Mouse (Mus musculus) WW6 (cell line): ENCODE results near the gene Abl1.

Experiments
- DNase-seq: peaks from one replicate; pipeline ENCODE4 v3.0.0-alpha.2; 2013; ENCODE audit warnings: low read depth, low spot score

The Abl1 gene

GRCm38 (mm10) chr2:31683666-31684065 is 4.5 kb upstream of the Abl1 start:
- DNase-seq: peak; percentile 20

DNA sequence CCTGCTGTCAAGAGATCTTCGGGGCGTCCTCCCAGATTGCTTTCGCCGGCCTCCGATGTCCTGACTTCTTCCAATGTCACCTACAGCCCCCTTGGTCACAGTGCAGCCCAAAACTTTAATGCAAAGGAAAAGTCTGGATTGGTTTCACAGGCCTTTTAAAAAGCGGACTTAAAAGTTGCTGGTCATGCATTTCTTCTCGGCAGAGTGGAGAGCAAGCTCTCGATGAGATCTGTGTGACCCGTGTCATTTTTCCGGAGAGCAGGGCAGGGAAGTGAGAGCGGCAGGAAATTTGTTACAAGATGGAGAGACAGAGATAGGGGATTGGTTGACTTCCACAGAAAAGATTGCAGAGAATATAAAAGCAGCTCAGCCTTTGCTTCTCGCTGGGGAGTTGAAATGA is 869 bp downstream of the Abl1 start:
- DNase-seq: no peak

- DNase-seq: no peak
Measured at GRCm38 (mm10) chr2:31690063-31690462, 1.9 kb downstream of the Abl1 start.

DNA sequence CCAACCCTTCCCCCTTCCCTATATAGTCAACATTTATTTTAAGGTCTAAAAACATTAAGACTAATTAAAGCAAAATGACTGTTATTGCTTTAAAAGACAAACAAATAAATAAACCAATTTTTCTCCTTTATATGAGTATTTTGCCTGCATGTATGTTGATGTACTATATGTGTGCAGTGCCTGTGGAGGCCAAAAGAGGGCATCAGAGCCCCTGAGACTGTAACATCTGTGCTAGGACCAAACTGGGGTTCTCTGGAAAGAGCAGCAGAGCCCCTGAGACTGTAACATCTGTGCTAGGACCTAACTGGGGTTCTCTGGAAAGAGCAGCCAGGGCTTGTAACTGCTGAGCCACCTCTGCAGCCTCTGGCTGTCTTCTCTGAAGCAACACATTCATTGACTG is 10.0 kb downstream of the Abl1 start:
- DNase-seq: no peak

DNA sequence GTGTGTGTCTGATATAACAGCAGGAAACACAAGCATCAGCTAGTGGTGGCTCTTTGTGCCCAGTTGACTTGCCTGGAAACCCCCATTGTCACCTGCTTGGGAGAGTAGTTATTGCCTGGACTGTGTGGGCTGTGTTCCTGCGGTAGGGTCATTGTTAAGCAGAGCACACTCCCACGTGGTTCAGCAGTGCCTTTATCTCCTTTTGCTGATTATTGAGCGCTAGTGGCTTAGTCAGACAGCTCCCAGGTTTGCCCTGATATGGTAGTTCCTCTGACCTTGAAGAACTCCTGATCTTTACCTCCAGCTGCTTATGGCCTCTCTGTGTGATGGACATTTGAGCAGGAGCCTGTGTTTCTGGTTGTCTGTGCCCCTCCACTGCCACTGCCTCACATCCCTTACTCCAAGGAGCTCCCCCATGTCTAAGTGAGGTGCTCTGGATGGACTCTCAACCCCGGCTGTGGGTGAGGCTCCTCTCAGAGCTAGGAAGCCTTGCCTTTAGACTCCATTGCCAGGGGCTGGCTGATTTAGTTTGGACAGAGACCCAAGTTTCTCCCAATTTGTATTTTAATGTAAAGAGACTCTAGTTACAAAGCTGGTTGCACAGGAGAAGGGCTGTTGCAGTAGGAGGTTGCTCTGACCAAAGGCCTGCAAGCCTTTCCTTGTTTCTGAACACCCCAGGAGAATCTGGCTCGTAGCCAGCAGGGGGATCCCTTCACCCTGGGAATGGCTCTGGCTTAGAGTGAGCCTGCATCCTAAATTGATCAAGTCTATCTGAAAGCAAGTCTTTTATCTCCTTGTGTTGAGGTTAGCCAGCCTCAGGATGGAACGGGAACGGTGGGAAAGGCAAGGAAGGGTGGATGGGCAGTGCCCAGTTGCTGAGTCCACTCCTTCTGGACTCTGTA is 12.6 kb downstream of the Abl1 start:
- DNase-seq: no peak

GRCm38 (mm10) chr2:31703226-31703625 is 15.1 kb downstream of the Abl1 start:
- DNase-seq: no peak

GRCm38 (mm10) chr2:31705914-31706313 is 17.7 kb downstream of the Abl1 start:
- no peak for DNase-seq

DNA sequence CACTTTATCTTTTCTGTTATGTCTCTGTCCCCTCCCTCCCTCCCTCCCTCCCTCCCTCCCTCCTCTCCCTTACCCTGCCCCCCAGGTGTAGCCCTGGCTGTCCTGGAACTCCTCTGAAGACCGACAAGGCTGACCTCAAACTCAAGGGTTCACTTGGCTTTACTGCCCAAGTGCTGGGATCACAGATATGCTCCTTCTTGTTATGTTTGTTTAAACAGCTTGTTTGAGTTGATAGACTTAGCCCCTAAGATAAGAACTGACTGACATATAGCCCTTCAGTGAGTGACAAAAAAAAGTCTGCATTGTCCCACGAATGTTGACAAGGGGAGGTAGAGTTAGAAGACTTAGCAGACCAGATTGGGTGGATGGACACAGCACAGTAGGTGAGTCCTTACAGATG is 18.4 kb downstream of the Abl1 start:
- DNase-seq: no peak

DNA sequence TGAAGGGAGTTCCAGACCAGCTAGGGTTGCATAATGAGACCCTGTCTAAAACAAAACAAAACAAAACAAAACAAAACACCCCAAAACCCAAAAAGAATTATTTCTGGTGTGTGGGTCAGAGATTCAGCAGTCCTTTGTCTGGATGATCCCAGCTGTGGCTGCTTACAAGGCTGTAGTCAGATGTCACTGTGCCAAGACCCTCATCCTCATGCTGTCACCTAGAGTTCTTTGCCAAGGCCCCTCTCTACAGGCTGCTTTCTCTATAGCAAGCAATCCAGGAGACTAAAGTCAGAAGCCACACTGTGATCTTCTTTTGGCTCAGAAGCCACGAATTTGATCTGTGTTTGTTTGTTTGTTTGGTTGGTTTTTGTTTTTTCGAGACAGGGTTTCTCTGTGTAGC is 24.5 kb downstream of the Abl1 start:
- no peak for DNase-seq

DNA sequence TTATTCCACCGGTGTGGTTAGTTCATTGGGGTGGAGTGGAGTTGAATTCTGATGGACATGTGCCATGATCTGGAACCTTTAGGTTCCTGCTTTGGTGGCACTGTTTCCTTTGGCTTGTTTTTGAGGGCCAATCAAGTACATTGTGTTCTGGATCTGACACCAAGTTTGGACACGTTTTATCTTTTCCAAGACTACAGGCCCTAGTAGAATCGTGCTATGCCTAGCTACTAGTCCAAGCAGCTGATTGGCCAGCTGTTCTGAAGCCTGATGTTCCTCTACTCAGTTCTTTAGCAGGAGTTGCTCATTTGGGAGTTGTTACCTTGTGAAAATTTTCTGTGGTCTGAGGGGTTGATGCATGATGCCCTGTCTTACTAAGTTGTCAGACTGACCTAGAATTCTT is 25.6 kb downstream of the Abl1 start:
- DNase-seq: no peak

- DNase-seq: no peak
Measured at GRCm38 (mm10) chr2:31714780-31715179, 26.6 kb downstream of the Abl1 start.

DNA sequence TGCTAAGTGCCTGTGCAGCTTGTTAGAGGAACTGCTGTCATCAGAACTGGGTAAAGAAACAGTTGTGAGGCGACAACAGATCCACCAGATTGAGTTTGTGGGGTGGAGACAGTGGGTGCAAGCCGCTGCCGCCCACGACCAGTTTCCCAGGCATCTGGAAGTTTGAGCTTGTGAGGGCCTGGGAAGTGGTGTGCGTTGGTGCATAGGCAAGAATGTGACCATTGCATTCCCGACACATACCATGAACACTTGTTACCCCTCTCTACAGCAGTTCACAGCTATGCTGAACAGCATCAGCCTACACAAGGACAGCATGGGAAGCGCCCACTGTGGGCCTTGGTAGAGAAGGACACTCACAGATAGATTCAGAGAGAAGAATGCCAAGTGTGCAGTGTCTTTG is 27.8 kb downstream of the Abl1 start:
- no peak for DNase-seq

- DNase-seq: no peak
Measured at GRCm38 (mm10) chr2:31719202-31719880, 31.2 kb downstream of the Abl1 start.

DNA sequence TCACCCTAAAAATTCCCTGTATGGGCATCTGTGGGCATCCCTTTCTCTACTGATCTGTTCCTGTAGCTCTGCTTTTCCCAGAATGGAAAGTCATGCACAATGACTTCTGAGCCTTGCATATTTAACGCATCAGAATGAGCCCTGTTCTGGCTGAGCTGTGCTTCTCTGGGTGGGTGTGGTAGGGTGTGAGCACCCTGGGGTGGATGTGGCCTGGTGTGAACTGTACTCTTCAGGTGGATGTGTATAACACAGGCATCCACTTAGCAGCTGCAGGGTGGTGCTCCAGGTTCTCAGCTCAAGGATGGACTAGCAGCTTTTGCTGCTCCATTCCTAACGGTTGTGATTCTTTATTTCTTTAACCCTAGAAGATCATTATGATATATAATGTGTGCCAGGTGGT is 31.8 kb downstream of the Abl1 start:
- DNase-seq: no peak

DNA sequence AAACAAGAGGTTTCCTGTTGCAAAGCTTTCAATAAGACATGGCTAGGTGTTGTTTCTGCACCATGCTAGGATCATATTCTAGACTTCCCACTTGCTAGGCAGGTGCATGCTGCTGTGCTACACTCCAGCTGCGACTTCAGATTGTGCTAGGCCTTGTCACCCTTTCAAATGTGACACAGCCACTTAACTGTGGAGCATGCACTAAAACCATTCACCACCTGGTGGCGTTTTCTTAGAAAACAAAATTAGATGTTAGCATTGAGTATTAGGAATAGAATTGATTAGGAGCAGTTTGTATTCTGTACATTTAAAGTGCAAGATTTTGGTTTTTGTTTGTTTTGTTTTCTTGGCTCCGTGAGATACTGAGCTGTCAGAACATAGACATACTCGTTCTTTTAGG is 32.6 kb downstream of the Abl1 start:
- DNase-seq: no peak

DNA sequence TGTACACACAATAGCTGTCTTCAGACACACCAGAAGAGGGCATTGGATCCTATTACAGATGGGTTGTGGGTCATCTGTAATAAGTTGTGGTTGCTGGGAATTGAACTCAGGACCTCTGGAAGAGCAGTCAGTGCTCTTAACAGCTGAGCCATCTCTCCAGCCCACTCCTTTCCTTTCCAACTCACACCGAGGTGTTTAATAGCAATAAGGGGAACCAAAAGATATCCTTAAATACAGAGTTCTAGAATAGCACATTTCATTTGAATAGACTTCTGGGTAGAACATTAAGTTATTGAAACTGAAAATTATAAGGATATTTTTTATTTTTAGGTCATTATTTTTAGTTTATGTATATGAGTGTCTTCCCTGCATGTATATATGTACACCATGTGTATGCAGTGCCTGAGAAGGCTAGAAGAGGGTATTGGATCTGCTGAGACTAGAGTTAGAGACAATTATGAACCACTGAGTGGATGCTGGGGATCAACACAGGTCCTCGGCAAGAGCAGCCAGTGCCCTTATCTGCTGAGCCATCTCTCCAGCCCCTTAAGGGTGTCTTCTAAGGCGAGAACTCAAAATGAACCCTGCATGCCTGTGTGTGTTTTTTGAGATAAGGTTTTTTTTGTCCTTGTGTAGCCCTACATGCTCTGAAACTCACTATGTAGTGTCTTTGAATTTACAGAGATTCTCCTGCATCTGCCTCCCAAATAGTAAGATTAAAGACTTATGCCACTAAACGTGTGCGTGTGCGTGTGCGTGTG is 36.7 kb downstream of the Abl1 start:
- no peak for DNase-seq

GRCm38 (mm10) chr2:31727576-31728277 is 39.6 kb downstream of the Abl1 start:
- no peak for DNase-seq

- no peak for DNase-seq
Measured at GRCm38 (mm10) chr2:31730640-31731039, 42.5 kb downstream of the Abl1 start.

GRCm38 (mm10) chr2:31732497-31732896 is 44.3 kb downstream of the Abl1 start:
- no peak for DNase-seq

GRCm38 (mm10) chr2:31733558-31733957 is 45.4 kb downstream of the Abl1 start:
- no peak for DNase-seq

DNA sequence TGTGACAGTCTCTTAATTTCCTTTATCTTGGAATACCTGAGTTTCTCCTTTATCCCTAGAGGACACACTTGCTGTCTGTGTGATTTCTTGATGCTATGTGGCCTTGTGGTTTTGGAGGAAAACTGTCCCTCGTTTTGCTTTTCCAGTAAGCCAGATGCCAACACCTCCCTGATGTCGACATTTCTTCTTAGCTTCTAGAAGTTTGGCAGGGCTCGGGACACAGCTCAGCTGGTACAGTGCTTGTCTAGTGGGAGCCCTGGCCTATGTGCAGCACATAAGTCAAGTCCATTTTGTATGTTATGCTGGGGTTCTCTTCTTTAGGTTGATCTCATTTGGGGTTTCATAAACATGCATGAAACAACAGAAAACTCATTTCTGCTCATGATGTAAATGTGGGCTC is 50.9 kb downstream of the Abl1 start:
- DNase-seq: no peak

GRCm38 (mm10) chr2:31741728-31742127 is 53.6 kb downstream of the Abl1 start:
- DNase-seq: no peak
